Mouse (Mus musculus): ENCODE measurements around the gene Cln6.
"Not testable (repeated sequence)": the region's sequence is repeated elsewhere in the genome, so short reads cannot be mapped to it uniquely, and the experiment has no call there.

The Cln6 gene

GRCm38 (mm10) chr9:62838506-62839171 lies at the start of gene Cln6:
Cln6 (plus strand) TSS chr9:62838785.
- DNase-seq (ENCODE audit: low spot score) = peak; percentile 81

DNA sequence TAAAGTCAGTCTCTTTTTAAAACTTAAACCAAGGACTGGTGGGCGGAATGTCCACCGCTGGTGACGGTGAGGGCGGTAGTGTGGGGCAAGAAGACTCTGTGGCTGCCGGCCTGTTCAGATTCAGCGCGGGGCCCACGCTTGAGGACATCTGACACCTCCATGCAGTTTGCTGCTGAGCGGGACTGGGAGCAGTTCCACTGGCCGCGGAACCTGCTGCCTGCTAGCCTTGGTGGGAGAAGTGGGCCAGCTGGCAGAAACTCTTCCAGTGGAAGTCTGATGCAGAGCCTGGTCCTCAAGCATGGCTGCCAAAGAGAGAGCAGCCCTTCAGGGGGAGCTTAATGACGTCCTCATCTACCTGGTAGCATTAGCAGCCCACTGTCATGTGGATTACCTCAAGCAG lies 48.7 kb upstream of the Cln6 start:
- no peak for DNase-seq (ENCODE audit: low spot score)

GRCm38 (mm10) chr9:62799218-62799617 lies 39.4 kb upstream of the Cln6 start:
- DNase-seq (ENCODE audit: low spot score) = not testable (repeated sequence)

- no peak for DNase-seq (ENCODE audit: low spot score)
Measured at GRCm38 (mm10) chr9:62810095-62810494, 28.5 kb upstream of the Cln6 start.

- no peak for DNase-seq (ENCODE audit: low spot score)
Measured at GRCm38 (mm10) chr9:62810543-62811515, 27.8 kb upstream of the Cln6 start.

- peak; percentile 91 for DNase-seq (ENCODE audit: low spot score)
Measured at GRCm38 (mm10) chr9:62811516-62812121, 27.0 kb upstream of the Cln6 start, which contains the start of gene Fem1b. Fem1b (minus strand) TSS chr9:62811934.

DNA sequence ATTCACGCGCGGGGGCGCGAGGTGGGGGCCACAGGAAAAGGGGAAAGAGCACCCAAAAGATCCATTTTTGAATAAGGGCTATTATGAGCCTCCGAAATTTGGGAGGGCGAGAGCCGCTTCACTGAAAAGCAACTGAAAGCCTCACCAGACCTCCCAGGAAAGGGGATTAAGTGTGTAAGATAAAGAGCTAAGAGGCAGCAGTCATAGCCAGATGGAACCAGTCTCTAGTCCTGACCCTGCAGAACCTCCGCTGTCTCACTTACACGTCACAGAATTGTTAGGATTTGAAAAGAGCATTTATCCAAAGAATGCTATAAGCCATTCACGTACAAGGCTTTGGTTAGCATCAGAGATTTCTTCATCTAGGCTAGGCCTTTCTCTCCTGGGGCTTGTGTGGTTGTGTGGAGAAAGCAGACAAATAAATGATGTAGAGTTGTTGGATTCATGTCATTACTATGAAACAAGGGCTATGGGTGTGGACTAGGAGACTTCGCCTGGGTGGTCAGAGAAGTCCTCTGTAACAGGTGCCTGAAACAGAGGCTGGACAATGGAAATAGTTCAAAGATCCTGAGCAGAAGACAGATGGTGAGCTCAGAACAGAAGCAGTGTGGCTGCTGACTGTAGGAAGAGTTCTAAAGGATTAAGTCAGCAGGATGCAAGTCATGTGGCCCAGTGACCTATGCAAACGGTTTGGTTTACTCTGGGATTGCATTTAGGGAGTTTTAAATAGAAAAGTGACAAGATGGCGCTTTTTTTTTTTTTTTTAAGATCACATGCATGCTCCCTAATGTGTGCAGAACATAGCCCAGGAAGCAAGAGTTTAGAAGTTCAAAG lies 26.2 kb upstream of the Cln6 start:
- no peak for DNase-seq (ENCODE audit: low spot score)

GRCm38 (mm10) chr9:62814751-62815150 lies 23.8 kb upstream of the Cln6 start:
- DNase-seq (ENCODE audit: low spot score) = no peak

DNA sequence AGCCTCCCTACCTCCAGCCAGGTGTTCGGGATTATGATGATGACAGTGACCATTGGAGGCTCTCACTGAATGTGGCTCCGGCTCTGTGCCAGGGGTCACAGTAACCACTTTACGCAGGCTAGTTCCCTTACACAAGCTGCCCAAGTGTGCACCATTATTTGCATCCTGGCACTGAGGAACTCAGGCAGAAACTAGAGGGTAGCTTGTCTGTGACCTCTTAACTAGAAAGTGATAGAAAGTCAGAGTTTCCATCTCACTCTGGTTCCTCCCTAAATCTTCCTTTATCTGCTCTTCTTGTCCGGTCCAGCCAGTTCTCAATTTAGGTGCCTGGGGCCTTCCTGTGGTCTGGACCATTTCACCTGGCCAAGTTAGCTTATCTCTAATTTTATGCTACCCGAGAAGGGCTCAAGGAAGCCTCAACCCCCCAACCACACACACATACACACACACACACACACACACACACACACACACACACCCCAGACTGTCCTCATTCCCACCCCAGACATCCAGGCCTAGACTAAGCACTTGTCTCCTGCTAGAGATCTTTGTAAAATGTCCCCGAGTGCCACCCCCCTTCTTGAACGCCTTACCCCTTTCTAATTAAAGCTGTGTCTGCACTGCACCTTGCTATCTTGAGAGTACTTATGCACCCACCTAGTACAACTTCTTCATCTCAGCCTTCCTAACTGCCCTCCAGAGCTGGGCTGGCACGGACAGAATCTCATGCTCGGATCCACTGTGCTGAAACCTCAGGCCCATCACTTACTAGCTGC lies 22.1 kb upstream of the Cln6 start:
- DNase-seq (ENCODE audit: low spot score) = no peak

- DNase-seq (ENCODE audit: low spot score) = peak; percentile 72
Measured at GRCm38 (mm10) chr9:62817099-62817571, 21.4 kb upstream of the Cln6 start.

- DNase-seq (ENCODE audit: low spot score) = peak; percentile 85
Measured at GRCm38 (mm10) chr9:62817828-62818614, 20.6 kb upstream of the Cln6 start.

DNA sequence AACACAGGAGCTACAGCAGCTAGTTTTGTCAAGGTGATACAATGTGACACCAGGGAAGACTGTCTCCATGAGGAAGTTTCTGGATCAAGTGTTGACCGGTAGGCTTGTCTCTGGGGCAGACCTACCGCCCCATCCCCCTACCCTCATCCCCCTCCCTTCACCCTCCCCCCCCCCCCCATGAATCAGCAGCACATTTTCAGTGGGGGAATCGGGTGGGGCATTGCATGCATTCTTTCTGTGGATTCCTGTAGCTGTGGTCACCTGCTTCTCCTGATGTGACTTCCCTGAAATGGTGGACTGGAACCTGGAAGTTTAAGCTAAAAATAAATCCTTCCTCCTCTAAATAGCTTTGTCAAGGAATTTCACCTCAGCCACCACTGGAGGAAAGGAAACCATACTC lies 19.1 kb upstream of the Cln6 start:
- no peak for DNase-seq (ENCODE audit: low spot score)

DNA sequence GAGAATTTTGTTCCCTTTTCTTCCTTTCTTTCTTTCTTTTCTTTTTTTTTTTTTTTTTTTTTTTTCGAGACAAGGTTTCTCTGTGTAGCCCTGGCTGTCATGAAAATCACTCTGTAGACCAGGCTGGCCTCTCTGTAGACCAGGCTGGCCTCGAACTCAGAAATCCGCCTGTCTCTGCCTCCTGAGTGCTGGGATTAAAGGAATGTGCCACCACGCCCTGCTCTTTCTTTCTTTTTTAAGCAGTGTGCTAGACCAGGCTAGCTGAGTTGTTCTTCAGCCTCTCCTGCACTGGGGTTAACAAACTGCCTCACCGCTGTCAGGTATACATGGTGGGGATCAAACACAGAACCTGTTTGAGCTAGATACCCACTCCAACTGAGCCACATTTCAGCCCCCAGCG lies 18.7 kb upstream of the Cln6 start:
- DNase-seq (ENCODE audit: low spot score) = not testable (repeated sequence)

GRCm38 (mm10) chr9:62820829-62821228 lies 17.8 kb upstream of the Cln6 start:
- no peak for DNase-seq (ENCODE audit: low spot score)

- DNase-seq (ENCODE audit: low spot score) = no peak
Measured at GRCm38 (mm10) chr9:62821811-62822210, 16.8 kb upstream of the Cln6 start.

- DNase-seq (ENCODE audit: low spot score) = no peak
Measured at GRCm38 (mm10) chr9:62825791-62826393, 12.7 kb upstream of the Cln6 start.

GRCm38 (mm10) chr9:62826456-62826855 lies 12.1 kb upstream of the Cln6 start:
- no peak for DNase-seq (ENCODE audit: low spot score)

GRCm38 (mm10) chr9:62827939-62828652 lies 10.5 kb upstream of the Cln6 start:
- DNase-seq (ENCODE audit: low spot score) = no peak

- peak; percentile 98 for DNase-seq (ENCODE audit: low spot score)
Measured at GRCm38 (mm10) chr9:62828662-62829086, 9.9 kb upstream of the Cln6 start.
